Mouse (Mus musculus) liver, embryonic 13.5 days (tissue): ENCODE data around the gene Kif23. TPM values are rescaled to one million over a fixed set of nuclear protein-coding genes. Genes with fewer than 3 reads are reported as not detected.

Source experiments
- ATAC-seq: fragments of 200-750 bp; cut with Nextera tagmentation; 2 replicates; pipeline ENCODE4 v1.8.0; 2017; ENCODE audit warnings: low read depth, mild to moderate bottlenecking, moderate number of reproducible peaks, moderate library complexity
- DNase-seq: peaks from one replicate; pipeline ENCODE4 v3.0.0; 2022
- H3K27ac ChIP-seq: fragments of 300-500 bp; sonication (generic); 2 replicates; pipeline ENCODE4 v1.5.1; 2015; ENCODE audit warnings: moderate library complexity, mild to moderate bottlenecking, inconsistent platforms
- H3K27me3 ChIP-seq: fragments of 300-500 bp; sonication (generic); 2 replicates; pipeline ENCODE4 v1.6.1; 2015; ENCODE audit warnings: mild to moderate bottlenecking, inconsistent platforms
- H3K36me3 ChIP-seq: fragments of 300-500 bp; sonication (generic); 2 replicates; pipeline ENCODE4 v1.6.1; 2015; ENCODE audit warnings: mild to moderate bottlenecking, inconsistent platforms
- H3K4me1 ChIP-seq: fragments of 300-500 bp; sonication (generic); replicated peaks from 2 replicates; pipeline ENCODE4 v1.6.1; 2015; ENCODE audit warnings: inconsistent platforms
- H3K4me2 ChIP-seq: fragments of 300-500 bp; sonication (generic); 2 replicates; pipeline ENCODE4 v1.6.1; 2015; ENCODE audit warnings: inconsistent platforms, mild to moderate bottlenecking, moderate library complexity
- H3K4me3 ChIP-seq: fragments of 300-500 bp; sonication (generic); replicated peaks from 2 replicates; pipeline ENCODE4 v1.5.1; 2015; ENCODE audit warnings: mild to moderate bottlenecking, inconsistent platforms
- H3K9ac ChIP-seq: fragments of 300-500 bp; sonication (generic); 2 replicates; pipeline ENCODE4 v1.6.1; 2015; ENCODE audit warnings: mild to moderate bottlenecking, inconsistent platforms
- H3K9me3 ChIP-seq: fragments of 300-500 bp; sonication (generic); replicated peaks from 2 replicates; pipeline ENCODE4 v1.6.1; 2016; ENCODE audit warnings: inconsistent platforms
- WGBS: fragments of 180-500 bp; shearing (Covaris S2); methylation state at CpG from one replicate; pipeline ENCODE4 v1.1.7; 2015; ENCODE audit not compliant: insufficient replicate concordance; 5-methylcytosine and 5-hydroxymethylcytosine counted together
- polyA plus RNA-seq: library from polyadenylated mRNA; unstranded; fragments of >200 nt; fragmentation: Nextera tagmentation; extraction: Ambion mirVana; gene quantifications from 2 replicates; pipeline ENCODE4 v1.2.1, GENCODE M21; 2015

The Kif23 gene
- polyA plus RNA-seq, 1 experiment from 2014 or later = 69.3 TPM

- WGBS = 68% methylated on average over 10 of the region's 10 CpGs
- H3K27me3 ChIP-seq = peaks cover 9% of the 10 kb centered on the region; the same call in 1 of the 2 replicates
- H3K9ac ChIP-seq = no peak overlapping the region
- no peak overlapping the region for H3K4me2 ChIP-seq
- no peak overlapping the region for H3K4me3 ChIP-seq
- H3K9me3 ChIP-seq = no peaks in the 10 kb centered on the region
- ATAC-seq (no peak), DNase-seq (no peak)
- H3K4me1 ChIP-seq = peaks cover 22% of the 10 kb centered on the region
- no peak overlapping the region for H3K27ac ChIP-seq
- H3K36me3 ChIP-seq = no peaks in the 10 kb centered on the region
Observed at GRCm38 (mm10) chr9:61967357-61967756, 20.8 kb upstream of the Kif23 start.

GRCm38 (mm10) chr9:61965987-61966386, 19.4 kb upstream of the Kif23 start:
- DNase-seq (no peak), ATAC-seq (peak; percentile 14; the same call in 1 of the 2 replicates)
- Histone ChIP-seq H3K36me3 (no peaks in the 10 kb centered on the region), H3K4me1 (peaks cover 24% of the 10 kb centered on the region), H3K9ac (no peak overlapping the region), H3K27ac (no peak overlapping the region), H3K4me2 (no peak overlapping the region), H3K27me3 (peaks cover under 1% of the 10 kb centered on the region; the same call in 1 of the 2 replicates), H3K9me3 (no peaks in the 10 kb centered on the region), H3K4me3 (no peak overlapping the region)
- 78% methylated on average over 7 of the region's 7 CpGs for WGBS

- H3K27ac ChIP-seq = peak overlapping the region; percentile 12; the same call in 1 of the 2 replicates
- no peak overlapping the region for H3K9ac ChIP-seq
- 11% methylated on average over 4 of the region's 4 CpGs for WGBS
- no peaks in the 10 kb centered on the region; the same call in 1 of the 2 replicates for H3K27me3 ChIP-seq
- no peaks in the 10 kb centered on the region for H3K9me3 ChIP-seq
- H3K4me3 ChIP-seq = no peak overlapping the region
- ATAC-seq = peak; percentile 32; the same call in 1 of the 2 replicates
- no peak overlapping the region for H3K4me2 ChIP-seq
- peak; percentile 27 for DNase-seq
- H3K4me1 ChIP-seq = peaks cover 26% of the 10 kb centered on the region
- H3K36me3 ChIP-seq = no peaks in the 10 kb centered on the region
Observed at GRCm38 (mm10) chr9:61965411-61965930, 18.9 kb upstream of the Kif23 start.

- ATAC-seq = no peak
- 36% methylated on average over 6 of the region's 6 CpGs for WGBS
Observed at GRCm38 (mm10) chr9:61963356-61963755, 16.8 kb upstream of the Kif23 start.

GRCm38 (mm10) chr9:61961181-61961580, 14.6 kb upstream of the Kif23 start:
- no peaks in the 10 kb centered on the region for H3K36me3 ChIP-seq
- no peak for DNase-seq
- WGBS = 62% methylated on average over 4 of the region's 4 CpGs
- H3K9ac ChIP-seq = no peak overlapping the region
- no peaks in the 10 kb centered on the region for H3K9me3 ChIP-seq
- no peak for ATAC-seq
- no peak overlapping the region for H3K27ac ChIP-seq
- no peak overlapping the region for H3K4me2 ChIP-seq
- no peaks in the 10 kb centered on the region for H3K27me3 ChIP-seq
- peaks cover 31% of the 10 kb centered on the region for H3K4me1 ChIP-seq
- H3K4me3 ChIP-seq = no peak overlapping the region

More at GRCm38 (mm10) chr9:61963356-61963755, 16.8 kb upstream of the Kif23 start:
- H3K27me3 ChIP-seq = no peaks in the 10 kb centered on the region
- no peak overlapping the region for H3K27ac ChIP-seq
- H3K9me3 ChIP-seq = no peaks in the 10 kb centered on the region
- no peak overlapping the region for H3K4me2 ChIP-seq
- DNase-seq = no peak
- H3K4me1 ChIP-seq = peaks cover 31% of the 10 kb centered on the region
- no peak overlapping the region for H3K9ac ChIP-seq
- H3K36me3 ChIP-seq = no peaks in the 10 kb centered on the region
- H3K4me3 ChIP-seq = no peak overlapping the region

- no peaks in the 10 kb centered on the region for H3K27me3 ChIP-seq
- no peak for DNase-seq
- peak; percentile 34; the same call in 1 of the 2 replicates for ATAC-seq
- H3K4me3 ChIP-seq = no peak overlapping the region
- H3K9ac ChIP-seq = no peak overlapping the region
- no peaks in the 10 kb centered on the region for H3K9me3 ChIP-seq
- WGBS = 28% methylated on average over 5 of the region's 5 CpGs
- no peaks in the 10 kb centered on the region for H3K36me3 ChIP-seq
- H3K4me2 ChIP-seq = no peak overlapping the region
- peak overlapping the region; percentile 13; the same call in 1 of the 2 replicates for H3K27ac ChIP-seq
- H3K4me1 ChIP-seq = peaks cover 31% of the 10 kb centered on the region
Observed at GRCm38 (mm10) chr9:61960753-61961152, 14.2 kb upstream of the Kif23 start.

GRCm38 (mm10) chr9:61959921-61960569, 13.5 kb upstream of the Kif23 start:
- no peaks in the 10 kb centered on the region for H3K9me3 ChIP-seq
- no peak overlapping the region for H3K9ac ChIP-seq
- H3K36me3 ChIP-seq = no peaks in the 10 kb centered on the region
- ATAC-seq (no peak), DNase-seq (no peak)
- H3K4me2 ChIP-seq = no peak overlapping the region
- H3K4me1 ChIP-seq = peaks cover 28% of the 10 kb centered on the region
- H3K27ac ChIP-seq = peak overlapping the region; percentile 13; the same call in 1 of the 2 replicates
- no peaks in the 10 kb centered on the region for H3K27me3 ChIP-seq
- 56% methylated on average over 1 of the region's 1 CpGs for WGBS
- H3K4me3 ChIP-seq = no peak overlapping the region

GRCm38 (mm10) chr9:61954707-61955106, 8.1 kb upstream of the Kif23 start:
- Histone ChIP-seq H3K9ac (no peak overlapping the region), H3K4me2 (no peak overlapping the region), H3K36me3 (no peaks in the 10 kb centered on the region), H3K27ac (no peak overlapping the region), H3K4me3 (no peak overlapping the region), H3K27me3 (no peaks in the 10 kb centered on the region), H3K4me1 (peaks cover 5% of the 10 kb centered on the region), H3K9me3 (no peaks in the 10 kb centered on the region)
- DNase-seq (no peak), ATAC-seq (no peak)

GRCm38 (mm10) chr9:61952241-61952640, 5.7 kb upstream of the Kif23 start:
- no peaks in the 10 kb centered on the region for H3K36me3 ChIP-seq
- DNase-seq (no peak), ATAC-seq (no peak)
- no peaks in the 10 kb centered on the region for H3K9me3 ChIP-seq
- no peaks in the 10 kb centered on the region for H3K27me3 ChIP-seq
- H3K9ac ChIP-seq = no peak overlapping the region
- 59% methylated on average over 7 of the region's 7 CpGs for WGBS
- no peak overlapping the region for H3K4me2 ChIP-seq
- no peak overlapping the region for H3K27ac ChIP-seq
- H3K4me1 ChIP-seq = peaks cover 15% of the 10 kb centered on the region
- no peak overlapping the region for H3K4me3 ChIP-seq

- H3K4me2 ChIP-seq = peak overlapping the region; percentile 83
- peaks cover 21% of the 10 kb centered on the region for H3K36me3 ChIP-seq
- H3K9me3 ChIP-seq = no peaks in the 10 kb centered on the region
- WGBS = 10% methylated on average over 24 of the region's 24 CpGs
- H3K27ac ChIP-seq = no peak overlapping the region
- peak overlapping the region; percentile 53 for H3K9ac ChIP-seq
- H3K27me3 ChIP-seq = no peaks in the 10 kb centered on the region
- H3K4me3 ChIP-seq = peak overlapping the region; percentile 96
- H3K4me1 ChIP-seq = peaks cover 31% of the 10 kb centered on the region
- DNase-seq = peak; percentile 66
- peak; percentile 65 for ATAC-seq
Observed at GRCm38 (mm10) chr9:61947402-61948346, 1.1 kb upstream of the Kif23 start.

- no peaks in the 10 kb centered on the region for H3K27me3 ChIP-seq
- H3K27ac ChIP-seq = peak overlapping the region; percentile 92
- peak overlapping the region; percentile 96 for H3K4me3 ChIP-seq
- peaks cover 42% of the 10 kb centered on the region for H3K4me1 ChIP-seq
- under 1% methylated on average over 32 of the region's 38 CpGs for WGBS
- H3K4me2 ChIP-seq = peak overlapping the region; percentile 83
- H3K36me3 ChIP-seq = peaks cover 35% of the 10 kb centered on the region
- H3K9ac ChIP-seq = peak overlapping the region; percentile 96
- no peaks in the 10 kb centered on the region for H3K9me3 ChIP-seq
- DNase-seq = peak; percentile 57
- ATAC-seq = peak; percentile 81
Observed at GRCm38 (mm10) chr9:61945973-61946611, 482 bp downstream of the Kif23 start.
